Mouse (Mus musculus): Measurements from ENCODE around the gene Map3k20. TPM values are rescaled to one million over a fixed set of nuclear protein-coding genes. Genes with fewer than 3 reads are reported as not detected.

Map3k20 gene
- total RNA-seq, 2 experiments from 2014 or later: 270 to 291 TPM

DNA sequence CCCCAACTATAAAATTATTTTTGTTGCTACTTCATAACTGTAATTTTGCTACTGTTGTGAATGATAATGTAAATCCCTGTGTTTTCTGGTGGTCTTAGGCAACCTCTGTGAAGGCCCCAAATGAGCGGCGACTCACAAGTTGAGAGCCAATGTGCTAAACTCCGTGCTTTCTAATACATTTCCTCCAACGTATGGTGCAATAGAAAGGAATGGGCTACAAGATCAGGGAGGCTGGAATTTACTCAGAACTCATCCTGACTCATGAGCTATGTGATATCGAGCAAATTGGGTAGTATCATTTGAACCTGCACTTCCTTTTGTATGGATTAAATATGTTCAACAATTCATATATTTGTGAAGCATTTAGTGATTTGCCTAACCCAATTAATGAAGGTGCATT lies 4.9 kb upstream of the Map3k20 start:
- DNase-seq: no peak

GRCm38 (mm10) chr2:72281971-72282370 lies 3.5 kb upstream of the Map3k20 start:
- DNase-seq: no peak

GRCm38 (mm10) chr2:72282733-72283132 lies 2.7 kb upstream of the Map3k20 start:
- no peak for DNase-seq

DNA sequence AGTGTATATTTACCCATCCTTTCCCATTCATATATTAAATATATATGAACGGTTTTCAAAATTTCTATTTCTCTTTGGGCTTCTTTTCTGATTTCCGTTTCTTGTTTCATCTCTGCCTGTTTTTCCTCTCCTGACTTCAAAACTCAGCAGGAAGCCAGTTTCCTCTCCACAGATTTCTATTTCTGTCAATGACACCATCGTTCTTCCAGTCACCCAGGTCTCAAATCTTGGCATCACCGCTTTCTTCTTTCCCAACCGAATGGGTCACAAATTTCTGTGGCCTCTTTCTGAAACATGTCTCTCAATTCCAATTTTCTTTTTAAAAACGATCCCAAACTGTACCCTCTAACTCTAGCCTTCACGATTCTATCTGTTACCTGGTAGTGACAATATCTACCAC lies 748 bp upstream of the Map3k20 start:
- DNase-seq: peak in 1 of 2 experiments; percentile 48

DNA sequence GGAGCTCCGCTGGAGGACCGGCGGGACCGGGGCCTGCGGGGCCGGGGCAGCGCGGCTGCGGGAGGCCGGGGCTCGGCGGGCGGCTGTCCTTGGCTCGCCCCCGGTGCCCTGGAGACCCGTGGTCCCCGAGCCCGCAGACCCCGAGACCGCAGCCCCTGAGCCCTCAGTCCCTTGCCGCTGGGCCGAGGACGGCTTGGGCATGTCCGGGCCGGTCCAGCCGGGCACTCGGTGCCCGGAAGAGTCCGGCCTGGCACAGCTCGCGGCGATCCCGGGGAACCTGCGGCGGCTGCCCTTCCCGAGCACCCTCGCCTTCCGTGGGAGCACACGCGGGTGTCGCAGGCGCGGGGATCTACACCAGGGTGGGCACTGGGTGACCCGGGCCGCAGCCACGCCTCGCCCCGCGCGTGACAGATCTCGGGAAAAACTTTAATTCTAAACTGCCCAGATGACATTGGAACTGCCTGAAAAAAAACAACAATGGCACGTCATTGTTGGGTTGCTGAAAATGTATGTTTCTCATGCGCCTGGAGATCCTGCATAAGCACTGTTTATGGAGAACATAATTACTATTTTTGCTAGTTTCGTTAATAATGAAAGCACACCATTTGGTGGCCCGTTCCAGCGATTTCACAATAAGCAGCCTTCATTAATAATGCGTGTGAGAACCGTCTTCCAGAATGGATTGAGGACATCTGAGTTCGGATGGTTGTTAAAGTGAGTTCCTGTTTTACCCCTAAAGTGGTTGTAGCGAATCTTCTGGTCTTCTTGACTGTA lies 638 bp downstream of the Map3k20 start:
- DNase-seq: peak; percentile 31 to 73

GRCm38 (mm10) chr2:72287142-72287541 lies 1.7 kb downstream of the Map3k20 start:
- DNase-seq: peak; percentile 50 to 64

DNA sequence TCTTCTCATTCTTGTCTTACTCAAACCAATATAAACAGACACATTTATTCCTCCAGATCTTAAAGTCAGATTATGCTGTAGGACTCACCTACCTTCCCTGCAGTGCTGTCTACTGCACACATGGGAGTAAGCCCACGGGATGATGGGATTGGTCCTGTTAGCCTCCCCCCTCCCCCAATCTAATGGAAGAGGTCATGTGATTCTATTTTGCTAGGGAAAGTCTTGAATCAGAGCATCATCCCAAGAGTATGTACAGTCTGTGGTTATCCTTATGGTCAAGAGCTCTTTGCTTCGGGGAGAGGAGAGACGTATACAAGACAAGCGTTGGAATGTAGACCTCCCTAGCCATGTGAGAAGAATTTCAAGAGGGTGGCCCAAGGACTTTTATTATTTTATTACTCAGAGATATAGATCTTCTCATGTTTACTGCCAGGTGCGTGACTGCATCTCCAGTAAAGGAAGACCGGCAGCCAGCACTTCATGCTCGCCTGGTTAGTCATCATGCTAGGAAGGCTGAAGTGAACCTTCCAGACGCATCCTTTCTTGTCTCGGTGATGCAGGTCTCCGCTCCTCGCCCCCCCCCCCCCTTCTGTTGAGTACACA lies 3.6 kb downstream of the Map3k20 start:
- no peak for DNase-seq

GRCm38 (mm10) chr2:72291103-72291502 lies 5.7 kb downstream of the Map3k20 start:
- no peak for DNase-seq

- no peak for DNase-seq
Measured at GRCm38 (mm10) chr2:72292573-72292972, 7.1 kb downstream of the Map3k20 start.

DNA sequence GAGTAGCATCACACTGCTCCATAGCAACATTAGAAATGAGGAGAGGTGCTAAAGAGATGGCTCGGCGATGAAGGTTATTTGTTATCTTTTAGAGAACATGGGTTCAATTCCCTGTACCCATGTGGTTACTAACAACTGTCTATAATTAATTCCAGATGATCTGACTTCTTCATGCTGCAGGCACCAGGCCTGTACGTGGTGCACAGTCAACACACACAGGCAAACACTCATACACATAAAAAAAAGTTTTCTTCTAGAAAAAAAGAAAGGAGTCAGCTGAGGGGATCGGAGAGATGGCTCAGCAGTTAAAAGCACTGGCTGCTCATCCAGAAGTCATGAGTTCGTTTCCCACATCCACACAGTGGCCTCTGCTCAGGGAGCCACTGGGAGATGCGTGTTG lies 9.6 kb downstream of the Map3k20 start:
- DNase-seq: no peak

GRCm38 (mm10) chr2:72296984-72297715 lies 11.7 kb downstream of the Map3k20 start:
- no peak for DNase-seq

DNA sequence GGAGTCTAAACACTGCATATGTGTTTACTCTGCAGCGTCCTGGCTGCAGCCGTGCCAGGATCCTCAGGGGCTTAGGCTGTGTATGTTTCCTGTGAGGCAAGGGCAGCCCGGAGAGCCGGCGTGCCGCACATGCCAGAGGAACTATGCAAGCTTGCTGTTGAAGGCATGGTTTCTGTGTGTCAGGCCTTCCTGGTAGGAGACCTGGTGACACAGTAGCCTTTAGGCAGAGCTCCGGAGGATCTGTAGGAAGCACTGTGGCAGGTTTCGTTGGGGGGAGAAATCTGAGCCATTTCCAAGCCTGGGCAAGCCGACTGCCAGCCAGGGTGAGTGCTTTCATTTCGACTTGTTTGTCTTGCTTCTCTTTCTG lies 12.3 kb downstream of the Map3k20 start:
- peak; percentile 72 to 80 for DNase-seq

GRCm38 (mm10) chr2:72298406-72298805 lies 13.0 kb downstream of the Map3k20 start:
- DNase-seq: peak; percentile 76 to 84

GRCm38 (mm10) chr2:72301194-72301916 lies 15.9 kb downstream of the Map3k20 start:
- no peak for DNase-seq

- no peak for DNase-seq
Measured at GRCm38 (mm10) chr2:72305738-72306137, 20.3 kb downstream of the Map3k20 start.

- DNase-seq: no peak
Measured at GRCm38 (mm10) chr2:72308351-72308750, 22.9 kb downstream of the Map3k20 start.

DNA sequence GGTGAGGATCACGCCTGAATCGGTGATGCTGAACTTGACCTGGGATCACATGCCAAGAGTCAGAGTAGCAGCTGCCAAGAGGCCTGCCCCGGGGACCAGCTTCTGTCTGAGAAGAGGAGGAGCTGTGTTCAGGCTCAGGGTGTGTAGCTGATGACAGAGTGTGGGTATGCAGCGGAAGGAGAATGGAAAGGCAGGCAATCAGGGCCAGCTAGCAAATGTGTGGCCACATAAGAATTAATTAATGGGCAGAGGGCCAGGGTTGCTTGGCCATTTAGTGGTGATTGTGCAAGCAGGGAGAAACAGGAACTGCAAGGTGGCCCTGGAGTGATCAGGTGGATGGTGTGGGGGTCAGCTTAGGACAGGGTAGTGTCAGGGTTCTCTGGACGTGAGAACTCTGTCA lies 23.5 kb downstream of the Map3k20 start:
- peak; percentile 54 to 58 for DNase-seq

- no peak for DNase-seq
Measured at GRCm38 (mm10) chr2:72311486-72311885, 26.0 kb downstream of the Map3k20 start.

DNA sequence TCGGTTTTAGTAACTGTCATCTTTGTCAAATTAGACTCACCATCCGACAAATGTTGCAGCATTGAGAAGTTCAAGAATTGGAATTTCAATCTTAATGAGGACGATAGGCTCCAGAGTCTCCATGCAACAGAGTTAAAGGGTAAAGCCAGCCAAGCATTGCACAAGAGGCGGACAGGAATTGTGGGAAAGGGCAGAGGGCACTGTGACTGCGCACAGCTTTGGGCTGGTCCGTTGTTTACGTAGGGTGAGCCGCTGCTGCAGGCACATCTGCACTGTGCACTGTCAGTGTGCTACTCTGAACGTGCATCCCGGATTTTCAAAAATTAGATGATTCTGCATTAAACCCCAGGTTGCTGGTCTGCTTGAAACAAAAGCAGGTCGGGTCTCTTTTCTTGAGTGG lies 27.9 kb downstream of the Map3k20 start:
- DNase-seq: no peak

DNA sequence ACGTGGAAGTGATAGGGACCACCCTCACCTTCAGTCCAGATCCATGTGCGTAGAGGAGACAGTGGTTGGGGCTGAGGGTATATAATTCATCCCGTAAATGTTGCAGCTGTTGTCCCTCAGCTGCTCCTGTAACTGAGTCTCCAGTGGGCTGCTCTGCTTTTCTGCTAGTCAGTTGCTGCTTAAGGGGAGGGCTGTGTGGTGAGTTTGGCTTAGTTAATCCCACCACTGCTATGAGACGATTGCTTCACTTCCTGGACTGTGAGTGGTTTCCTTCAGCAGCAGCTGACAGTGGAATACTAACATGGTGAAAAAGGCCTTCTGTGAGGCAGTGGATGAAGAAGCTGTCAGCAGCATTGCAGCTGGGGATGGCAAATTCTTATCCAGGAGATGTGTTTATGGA lies 33.0 kb downstream of the Map3k20 start:
- peak in 1 of 2 experiments; percentile 63 for DNase-seq

DNA sequence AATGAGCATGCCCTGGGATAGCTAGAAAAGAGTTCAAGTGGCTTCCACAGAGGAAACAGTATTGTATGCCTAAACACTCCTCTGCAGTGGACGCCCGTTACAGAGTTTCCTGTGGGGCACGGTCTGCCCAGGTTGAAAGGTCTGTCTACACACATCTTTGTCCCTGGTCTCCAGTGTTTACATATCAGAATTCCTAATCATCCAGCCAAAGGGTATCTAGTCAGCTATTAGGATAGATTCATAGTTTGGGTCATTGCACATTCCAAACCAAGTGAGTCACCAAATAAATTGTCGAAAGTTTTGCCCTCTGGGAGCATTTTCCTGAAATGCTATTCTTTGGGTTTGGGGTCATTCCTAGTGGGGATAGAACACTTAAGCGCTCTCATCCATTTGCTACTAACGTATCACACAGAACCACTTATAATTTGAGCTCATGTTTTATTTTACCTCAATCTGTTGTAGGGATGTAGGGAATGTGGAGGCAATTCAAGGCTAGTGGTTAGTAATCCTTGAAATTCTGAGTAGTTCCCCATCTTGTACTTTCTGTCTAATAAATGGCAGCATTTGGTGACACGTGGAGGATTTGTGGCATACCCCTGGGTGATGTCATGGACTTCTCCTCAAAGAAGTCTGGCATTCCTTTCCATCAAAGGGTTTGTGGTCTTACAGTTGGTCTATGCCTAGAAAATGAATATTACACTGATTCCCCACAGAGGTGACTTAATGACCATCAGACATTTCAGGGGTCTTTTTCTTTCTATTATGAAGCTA lies 33.8 kb downstream of the Map3k20 start:
- DNase-seq: no peak

DNA sequence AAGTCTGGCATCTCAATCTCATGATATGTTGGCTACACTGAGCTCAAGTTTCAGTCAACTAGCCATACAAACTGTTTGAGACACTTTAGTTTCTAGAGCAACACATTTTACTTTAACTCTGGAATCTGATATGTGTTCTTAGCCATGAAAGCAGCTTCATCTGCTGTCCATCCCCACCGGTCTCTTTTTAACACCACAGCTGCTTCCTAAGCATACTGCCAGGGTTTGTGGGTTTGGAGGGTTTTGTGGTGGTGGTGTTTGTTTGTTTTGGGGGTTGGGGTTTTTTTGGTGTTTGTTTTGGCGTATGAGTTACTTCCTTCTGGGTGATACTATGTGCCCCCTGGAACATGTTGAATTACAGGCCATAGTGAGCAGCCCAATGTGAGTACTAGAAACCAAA lies 35.2 kb downstream of the Map3k20 start:
- no peak for DNase-seq
